Mouse (Mus musculus): ENCODE data around the gene Uhrf1. TPM values are rescaled to one million over a fixed set of nuclear protein-coding genes. Genes with fewer than 3 reads are reported as not detected.

Gene Uhrf1
- total and polyA plus RNA-seq, 3 experiments: 161 to 220 (median 184) TPM

DNA sequence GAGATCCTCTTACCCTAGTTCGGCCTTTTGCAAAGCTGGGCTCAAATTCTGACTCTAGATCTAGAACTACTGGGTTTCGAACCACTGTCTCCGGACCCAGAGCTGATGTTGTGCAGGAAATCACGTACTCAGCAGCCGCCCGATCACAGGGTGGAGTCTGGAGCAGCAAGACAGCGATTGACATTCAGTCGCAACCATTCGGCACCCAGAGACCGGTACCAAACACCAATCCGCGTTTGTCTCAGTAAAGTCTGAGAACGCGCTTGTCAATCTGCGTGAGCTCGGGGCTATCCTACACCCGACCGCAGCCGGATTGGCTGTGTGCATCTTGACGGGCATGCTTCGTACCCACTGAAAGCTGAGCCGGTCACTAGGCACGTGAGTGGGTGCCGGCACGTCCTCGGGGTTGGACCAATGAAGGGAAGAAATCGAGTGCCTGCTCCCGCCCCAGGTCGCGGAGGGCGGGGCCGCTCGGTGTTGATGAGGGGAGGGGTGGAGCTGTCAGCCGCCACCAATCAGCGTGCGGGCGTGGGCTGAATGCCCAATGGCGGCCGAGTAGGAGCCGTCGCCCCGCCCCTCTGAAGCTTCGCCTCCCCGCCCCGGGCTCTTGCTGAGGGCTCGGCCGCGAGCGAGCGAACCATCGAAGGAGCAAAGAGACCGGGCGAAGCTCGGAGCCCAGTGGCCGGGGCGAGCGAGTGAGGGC, 22.5 kb downstream of the Uhrf1 start, which contains the start of gene Kdm4b (continued):
- TF ChIP-seq HCFC1 (IDR thresholded peaks at IDR 0.05; ENCODE audit: low read depth, low read length) (peak; percentile 52), BHLHE40 (IDR thresholded peaks at IDR 0.05; ENCODE audit: low read depth, low read length) (peak; percentile 100), PAX5 (IDR thresholded peaks at IDR 0.05; ENCODE audit: low read length) (no peak)

DNA sequence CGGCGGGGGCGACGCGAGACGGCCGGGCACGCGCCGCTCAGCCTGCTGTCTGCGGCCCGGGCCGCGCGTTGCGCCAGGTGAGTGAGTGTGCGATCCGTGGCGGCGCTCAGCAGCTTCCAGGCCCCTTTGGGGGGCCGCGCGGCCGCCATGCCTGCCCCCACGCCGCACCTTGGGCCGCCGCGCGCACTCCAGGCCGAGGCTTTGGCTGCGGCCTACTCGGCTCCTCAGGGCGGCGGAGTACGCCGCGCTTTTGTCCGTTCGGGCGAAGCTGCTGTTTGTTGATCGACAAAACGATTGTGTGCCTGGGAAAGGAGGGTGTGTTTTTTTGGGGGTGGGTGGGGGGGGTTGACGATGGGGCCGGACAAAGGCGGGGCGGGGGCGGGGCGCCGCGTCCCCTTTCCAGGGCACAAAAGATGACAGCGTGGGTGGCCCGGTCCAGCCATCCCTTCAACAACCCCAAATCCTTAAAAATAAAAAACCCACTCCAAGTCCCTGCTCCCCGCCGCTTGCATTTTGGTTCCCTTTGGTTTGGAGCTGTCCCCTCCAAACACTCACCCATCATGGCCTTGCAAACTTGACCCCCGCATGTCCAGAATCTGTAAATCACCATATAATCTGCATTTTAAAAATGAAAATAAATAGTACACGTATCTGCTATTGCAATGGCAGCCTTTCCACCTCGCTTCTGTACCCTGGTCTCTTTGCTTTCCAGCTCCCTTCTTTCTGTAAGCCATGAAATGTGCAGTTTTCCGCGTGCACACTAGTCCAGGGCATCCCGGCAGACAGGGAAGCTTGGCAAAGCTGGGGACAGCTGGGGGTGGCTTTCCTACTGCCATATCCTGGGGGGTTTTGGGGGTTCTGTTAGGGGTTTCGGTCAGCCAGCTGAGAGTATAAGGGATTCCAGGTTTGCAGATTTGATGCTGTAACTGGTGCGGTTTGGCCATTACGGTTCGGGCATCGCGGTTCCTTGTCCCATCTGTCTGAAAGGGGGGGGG, 23.3 kb downstream of the Uhrf1 start:
- peak overlapping the region; percentile 56 to 75 (median 68) for H3K4me3 ChIP-seq (replicated peaks in 1 of 3; ENCODE audit: low read depth in 2 of 3, low read length in 2 of 3, poor library complexity in 1 of 3)
- H3K9ac ChIP-seq (ENCODE audit: insufficient read depth, low read depth): peak overlapping the region; percentile 64
- no peaks in the 10 kb centered on the region for H3K27me3 ChIP-seq (replicated peaks)
- no peaks in the 10 kb centered on the region for H3K9me3 ChIP-seq (replicated peaks; ENCODE audit: low read length)
- dilution Hi-C loops (cut with MboI; ENCODE audit: extremely low pct_ligation_motif_present, extremely low pct_unique_long_range_greater_than_20kb, low sequenced_read_pairs) (no loop called here), in situ Hi-C loops (cut with MboI; ENCODE audit: low pct_ligation_motif_present, low pct_unique_long_range_greater_than_20kb, low sequenced_read_pairs) (no loop called here)
- H3K27ac ChIP-seq (ENCODE audit: insufficient read depth, low read depth): peak overlapping the region; percentile 36
- peak; percentile 63 for TF ChIP-seq TCF12 (IDR thresholded peaks at IDR 0.05; ENCODE audit: low read depth, low read length)
- TF ChIP-seq IRF4 (IDR thresholded peaks at IDR 0.05; ENCODE audit: low read depth, low read length): no peak
- TF ChIP-seq E2F4 (IDR thresholded peaks at IDR 0.05; ENCODE audit: insufficient replicate concordance, low read depth, low read length): no peak
- no peak for TF ChIP-seq ZMIZ1 (IDR thresholded peaks at IDR 0.05; ENCODE audit: low read depth, low read length)
- no peak for TF ChIP-seq RAD21 (IDR thresholded peaks at IDR 0.05; ENCODE audit: low read depth, low read length)
- TF ChIP-seq SIN3A (IDR thresholded peaks at IDR 0.05; ENCODE audit: low read length): peak; percentile 64; the same call in 1 of the 2 replicates
- TF ChIP-seq UBTF (IDR thresholded peaks at IDR 0.05; ENCODE audit: low read depth, low read length): peak; percentile 100
- TF ChIP-seq NELFE (IDR thresholded peaks at IDR 0.05; ENCODE audit: low read depth, low read length): peak; percentile 5; the same call in 1 of the 2 replicates
- H3K4me2 ChIP-seq (ENCODE audit: insufficient read depth, low read depth, poor library complexity, severe bottlenecking): peak overlapping the region; percentile 98
- peaks cover 5% of the 10 kb centered on the region for H3K79me2 ChIP-seq (replicated peaks; ENCODE audit: control insufficient read depth, extremely low read depth, insufficient read depth, poor library complexity, severe bottlenecking)
- peaks cover 13 to 31% of the 10 kb centered on the region in 2 experiments for H3K36me3 ChIP-seq (replicated peaks in 1 of 2; ENCODE audit: control insufficient read depth in 1 of 2, insufficient read depth in 1 of 2, low read length in 1 of 2)
- peaks cover 11 to 52% of the 10 kb centered on the region in 2 experiments for H3K4me1 ChIP-seq (ENCODE audit: control insufficient read depth in 1 of 2, insufficient read depth in 2 of 2)
- DNase-seq (ENCODE audit: extremely low read depth): no peak

DNA sequence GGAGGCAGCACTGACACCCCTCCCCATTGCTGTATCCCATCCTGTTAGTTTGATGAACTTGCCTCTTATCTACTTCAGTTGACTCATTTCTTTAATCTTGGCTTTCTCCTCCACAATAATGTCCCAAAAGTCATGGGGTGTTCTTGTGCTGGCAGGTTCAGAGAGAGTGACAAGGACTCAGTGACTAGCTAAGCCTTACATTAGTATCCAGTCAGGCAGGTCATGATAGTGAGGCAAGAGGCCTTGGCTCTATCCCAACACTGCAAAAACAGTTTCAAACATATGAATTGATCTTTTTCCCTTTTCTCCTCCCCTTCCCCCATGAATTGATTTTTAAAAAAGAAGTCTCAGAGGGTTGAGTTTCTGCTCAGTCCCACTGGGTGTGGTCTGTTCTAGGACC, 26.1 kb downstream of the Uhrf1 start:
- peaks cover 0 to 18% of the 10 kb centered on the region in 2 experiments for H3K36me3 ChIP-seq (replicated peaks in 1 of 2; ENCODE audit: control insufficient read depth in 1 of 2, insufficient read depth in 1 of 2, low read length in 1 of 2)
- no peak overlapping the region for H3K27ac ChIP-seq (ENCODE audit: insufficient read depth, low read depth)
- no peak overlapping the region for H3K9ac ChIP-seq (ENCODE audit: insufficient read depth, low read depth)
- TF ChIP-seq USF2 (conservative IDR thresholded peaks at IDR 0.05; ENCODE audit: low read depth, low read length): no peak
- no peak for TF ChIP-seq NRF1 (IDR thresholded peaks at IDR 0.05; ENCODE audit: low read depth, low read length)
- TF ChIP-seq MEF2A (IDR thresholded peaks at IDR 0.05; ENCODE audit: borderline replicate concordance, low read depth, low read length): no peak
- no peak for TF ChIP-seq JUND (conservative IDR thresholded peaks at IDR 0.05; ENCODE audit: low read depth, low read length)
- TF ChIP-seq TCF12 (IDR thresholded peaks at IDR 0.05; ENCODE audit: low read depth, low read length): no peak
- TF ChIP-seq MAX (IDR thresholded peaks at IDR 0.05; ENCODE audit: low read length): no peak
- no peak for TF ChIP-seq NELFE (IDR thresholded peaks at IDR 0.05; ENCODE audit: low read depth, low read length)
- no peak for TF ChIP-seq HCFC1 (IDR thresholded peaks at IDR 0.05; ENCODE audit: low read depth, low read length)
- no peak for TF ChIP-seq CHD1 (IDR thresholded peaks at IDR 0.05; ENCODE audit: low read depth, low read length)
- no peak for TF ChIP-seq SIN3A (IDR thresholded peaks at IDR 0.05; ENCODE audit: low read length)
- no peak for TF ChIP-seq ELF1 (IDR thresholded peaks at IDR 0.05; ENCODE audit: low read depth, low read length)
- no peak for TF ChIP-seq KAT2A (IDR thresholded peaks at IDR 0.05; ENCODE audit: insufficient replicate concordance, low read length)
- TF ChIP-seq RAD21 (IDR thresholded peaks at IDR 0.05; ENCODE audit: low read depth, low read length): no peak
- TF ChIP-seq EP300 (IDR thresholded peaks at IDR 0.05; ENCODE audit: low read length): no peak
- no peak for TF ChIP-seq USF1 (IDR thresholded peaks at IDR 0.05; ENCODE audit: low read depth, low read length)
- H3K4me3 ChIP-seq (replicated peaks in 1 of 3; ENCODE audit: low read depth in 2 of 3, low read length in 2 of 3, poor library complexity in 1 of 3): no peak overlapping the region
- H3K79me2 ChIP-seq (replicated peaks; ENCODE audit: control insufficient read depth, extremely low read depth, insufficient read depth, poor library complexity, severe bottlenecking): peaks cover 5% of the 10 kb centered on the region
- H3K27me3 ChIP-seq (replicated peaks): no peaks in the 10 kb centered on the region
- in situ Hi-C loops (cut with MboI; ENCODE audit: low pct_ligation_motif_present, low pct_unique_long_range_greater_than_20kb, low sequenced_read_pairs) (no loop called here), dilution Hi-C loops (cut with MboI; ENCODE audit: extremely low pct_ligation_motif_present, extremely low pct_unique_long_range_greater_than_20kb, low sequenced_read_pairs) (no loop called here)
- peaks cover 11 to 52% of the 10 kb centered on the region in 2 experiments for H3K4me1 ChIP-seq (ENCODE audit: control insufficient read depth in 1 of 2, insufficient read depth in 2 of 2)
- no peak overlapping the region for H3K4me2 ChIP-seq (ENCODE audit: insufficient read depth, low read depth, poor library complexity, severe bottlenecking)
- no peaks in the 10 kb centered on the region for H3K9me3 ChIP-seq (replicated peaks; ENCODE audit: low read length)
- DNase-seq (ENCODE audit: extremely low read depth): no peak
